Mouse (Mus musculus) lung, embryonic 14.5 days (tissue): ENCODE measurements at regions not wholly inside any gene's neighbourhood (a gene's known extent, or its start where the extent isn't known, plus 50 kb on each side); places are given as distances from the start of the nearest gene placed in this dataset.

Experiments used
- ATAC-seq: fragments of 200-750 bp; cut with Nextera tagmentation; 2 replicates; pipeline ENCODE4 v1.8.0; 2017; ENCODE audit warnings: mild to moderate bottlenecking, moderate TSS enrichment, moderate library complexity; ENCODE audit not compliant: insufficient read depth
- DNase-seq: peaks from one replicate; pipeline ENCODE4 v3.0.0-alpha.2; 2015
- H3K27ac ChIP-seq: fragments of 300-500 bp; sonication (generic); 2 replicates; pipeline ENCODE4 v1.5.1; 2014; ENCODE audit warnings: low read depth, mild to moderate bottlenecking, moderate library complexity
- H3K27me3 ChIP-seq: fragments of 300-500 bp; sonication (generic); 2 replicates; pipeline ENCODE4 v1.6.1; 2014; ENCODE audit warnings: low read length, control low read depth; ENCODE audit not compliant: insufficient read depth
- H3K36me3 ChIP-seq: fragments of 300-500 bp; sonication (generic); 2 replicates; pipeline ENCODE4 v1.6.1; 2014; ENCODE audit warnings: control low read depth; ENCODE audit not compliant: insufficient read depth
- H3K4me1 ChIP-seq: fragments of 300-500 bp; sonication (generic); 2 replicates; pipeline ENCODE4 v1.6.1; 2014; ENCODE audit warnings: antibody characterized with exemption, control low read depth; ENCODE audit not compliant: insufficient read depth
- H3K4me2 ChIP-seq: fragments of 300-500 bp; sonication (generic); 2 replicates; pipeline ENCODE4 v1.6.1; 2014; ENCODE audit warnings: mild to moderate bottlenecking
- H3K4me3 ChIP-seq: fragments of 300-500 bp; sonication (generic); 2 replicates; pipeline ENCODE4 v1.5.1; 2014; ENCODE audit warnings: low read depth, low read length
- H3K9ac ChIP-seq: fragments of 300-500 bp; sonication (generic); 2 replicates; pipeline ENCODE4 v1.6.1; 2014
- H3K9me3 ChIP-seq: fragments of 300-500 bp; sonication (generic); 2 replicates; pipeline ENCODE4 v1.6.1; 2016; ENCODE audit warnings: low read depth, low read length, control low read depth
- CTCF ChIP-seq: IDR thresholded peaks from 2 replicates; pipeline ENCODE4 v1.5.1; 2016; ENCODE audit warnings: antibody characterized with exemption, low read depth
- WGBS: fragments of 180-500 bp; shearing (Covaris S2); extraction: QIAGEN DNeasy Blood & Tissue Kit; methylation state at CpG from one replicate; pipeline ENCODE4 v1.1.7; 2014; 5-methylcytosine and 5-hydroxymethylcytosine counted together

- DNase-seq (no peak), ATAC-seq (no peak)
- 83% methylated on average over 6 of the region's 6 CpGs for WGBS
- Histone ChIP-seq H3K27ac (no peak overlapping the region), H3K36me3 (no peaks in the 10 kb centered on the region), H3K9ac (no peak overlapping the region), H3K4me1 (no peaks in the 10 kb centered on the region), H3K9me3 (no peaks in the 10 kb centered on the region), H3K4me2 (no peak overlapping the region), H3K27me3 (no peaks in the 10 kb centered on the region), H3K4me3 (no peak overlapping the region)
- no peak for TF ChIP-seq CTCF
Measured at GRCm38 (mm10) chr14:61706984-61707383, 99.7 kb downstream of the Kcnrg start.

DNA sequence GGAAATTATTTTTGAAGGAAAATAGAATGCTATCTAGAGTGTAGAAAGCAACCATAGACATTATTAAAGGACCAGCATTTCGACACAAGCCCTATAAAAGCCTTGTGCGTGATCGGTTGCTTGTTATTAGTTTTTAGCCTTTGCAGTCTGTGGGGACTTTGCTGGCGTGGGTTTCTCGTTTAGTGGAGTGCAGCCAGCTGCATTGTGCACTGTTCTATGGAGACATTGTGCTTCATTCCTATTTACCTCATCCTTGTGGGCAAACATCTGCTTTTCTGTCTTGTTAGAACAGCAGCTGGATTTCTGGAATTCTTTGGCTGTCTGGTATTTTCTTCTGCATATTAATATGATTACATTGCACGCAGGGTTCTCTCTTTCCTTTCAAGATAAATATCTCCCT lies 101.1 kb downstream of the Kcnrg start:
- 74% methylated on average over 6 of the region's 6 CpGs for WGBS
- Histone ChIP-seq H3K4me3 (no peak overlapping the region), H3K4me1 (no peaks in the 10 kb centered on the region), H3K9ac (no peak overlapping the region), H3K4me2 (no peak overlapping the region), H3K9me3 (no peaks in the 10 kb centered on the region), H3K36me3 (no peaks in the 10 kb centered on the region), H3K27ac (no peak overlapping the region), H3K27me3 (no peaks in the 10 kb centered on the region)
- no peak for TF ChIP-seq CTCF
- ATAC-seq (no peak), DNase-seq (no peak)

- Histone ChIP-seq H3K4me3 (no peak overlapping the region), H3K4me1 (no peaks in the 10 kb centered on the region), H3K27ac (no peak overlapping the region), H3K36me3 (no peaks in the 10 kb centered on the region), H3K27me3 (no peaks in the 10 kb centered on the region), H3K9ac (no peak overlapping the region), H3K9me3 (no peaks in the 10 kb centered on the region; the same call in 1 of the 2 replicates), H3K4me2 (no peak overlapping the region)
- DNase-seq (no peak), ATAC-seq (no peak)
- TF ChIP-seq CTCF = no peak
- WGBS = 92% methylated on average over 4 of the region's 4 CpGs
Measured at GRCm38 (mm10) chr14:61715746-61716145, 108.5 kb downstream of the Kcnrg start.

- no peak for TF ChIP-seq CTCF
- Histone ChIP-seq H3K27me3 (no peaks in the 10 kb centered on the region), H3K27ac (no peak overlapping the region), H3K4me2 (no peak overlapping the region), H3K9me3 (no peaks in the 10 kb centered on the region; the same call in 1 of the 2 replicates), H3K36me3 (no peaks in the 10 kb centered on the region), H3K4me3 (no peak overlapping the region), H3K4me1 (no peaks in the 10 kb centered on the region), H3K9ac (no peak overlapping the region)
- no peak for ATAC-seq
- DNase-seq = no peak
- WGBS = 57% methylated on average over 4 of the region's 4 CpGs
Measured at GRCm38 (mm10) chr14:61718392-61719124, 111.3 kb downstream of the Kcnrg start.

- H3K4me2 ChIP-seq = no peak overlapping the region
- H3K27ac ChIP-seq = no peak overlapping the region
- TF ChIP-seq CTCF = no peak
- ATAC-seq (no peak), DNase-seq (no peak)
- no peaks in the 10 kb centered on the region for H3K9me3 ChIP-seq
- no peaks in the 10 kb centered on the region for H3K27me3 ChIP-seq
- H3K4me1 ChIP-seq = no peaks in the 10 kb centered on the region
- 73% methylated on average over 4 of the region's 4 CpGs for WGBS
- H3K36me3 ChIP-seq = no peaks in the 10 kb centered on the region
- H3K9ac ChIP-seq = no peak overlapping the region
- H3K4me3 ChIP-seq = no peak overlapping the region
Measured at GRCm38 (mm10) chr14:61721302-61721701, 114.0 kb downstream of the Kcnrg start.

DNA sequence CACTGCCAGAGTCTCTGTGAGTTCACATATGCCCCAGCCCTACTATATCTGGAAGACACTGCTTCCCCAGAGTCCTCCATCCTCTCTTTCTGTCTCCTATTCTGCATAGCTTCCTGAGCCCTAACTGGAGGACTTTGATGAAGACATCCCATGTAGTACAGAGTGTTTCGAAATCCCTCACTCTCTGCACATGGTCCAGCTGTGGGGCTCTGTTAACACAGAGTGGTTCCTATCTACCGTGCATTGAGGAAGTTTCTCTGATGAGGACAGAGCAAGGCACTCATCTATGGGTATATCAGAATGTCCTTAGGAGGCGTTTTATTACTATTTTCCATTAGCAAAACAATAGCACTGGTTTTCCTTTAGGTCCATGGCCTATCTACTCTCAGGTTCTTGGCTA lies 117.7 kb downstream of the Kcnrg start:
- Histone ChIP-seq H3K4me2 (no peak overlapping the region), H3K9ac (no peak overlapping the region), H3K4me1 (no peaks in the 10 kb centered on the region), H3K4me3 (no peak overlapping the region), H3K9me3 (no peaks in the 10 kb centered on the region), H3K27me3 (no peaks in the 10 kb centered on the region), H3K36me3 (no peaks in the 10 kb centered on the region), H3K27ac (no peak overlapping the region)
- WGBS = 83% methylated on average over 3 of the region's 3 CpGs
- no peak for DNase-seq
- no peak for ATAC-seq
- no peak for TF ChIP-seq CTCF

DNA sequence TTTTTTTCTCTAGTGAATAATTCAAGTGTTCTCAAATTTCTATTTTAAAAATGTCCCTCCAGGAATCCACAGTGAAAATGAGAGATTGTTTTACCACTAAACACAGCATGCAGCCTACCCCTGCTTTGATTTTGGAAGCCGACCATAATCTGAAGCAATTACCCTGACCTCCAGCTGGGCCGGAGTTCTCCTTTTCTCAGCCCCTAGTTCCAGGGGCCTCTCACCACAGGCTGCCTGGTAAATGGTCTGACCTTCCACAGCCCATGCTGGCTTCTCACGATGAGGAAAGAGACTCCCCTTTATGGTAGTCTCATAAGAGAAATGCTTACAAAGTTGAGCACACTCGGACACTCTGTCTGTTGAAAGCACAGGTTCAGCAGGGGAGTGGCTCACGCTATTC lies 121.3 kb downstream of the Kcnrg start:
- no peak for ATAC-seq
- Histone ChIP-seq H3K9me3 (no peaks in the 10 kb centered on the region), H3K4me1 (no peaks in the 10 kb centered on the region), H3K9ac (no peak overlapping the region), H3K27me3 (no peaks in the 10 kb centered on the region), H3K27ac (no peak overlapping the region), H3K4me3 (no peak overlapping the region), H3K36me3 (no peaks in the 10 kb centered on the region), H3K4me2 (no peak overlapping the region)
- DNase-seq = no peak
- TF ChIP-seq CTCF = no peak
- 53% methylated on average over 5 of the region's 5 CpGs for WGBS
